Comparison of ENCODE assay signal across 19 mouse cellular contexts in genomic region chr2:59830940-59831339, GRCm38 (mm10). TPM values are rescaled to one million over a fixed set of nuclear protein-coding genes. Genes with fewer than 3 reads are reported as not detected.
A peak's percentile ranks its signal among the peaks of the same experiment; 100 is the strongest.
DNase-seq lines count a peak whose midpoint lies in the region; ATAC-seq lines count a peak whose summit lies in the region.
"Had no signal": no experiment of that assay in that cellular context is flagged by ENCODE, and none has a peak within 500 bp of the region (broad histone marks: within the 10 kb centered on the region; RNA-seq: fewer than 3 reads in every experiment).

No protein-coding gene starts in this region.

- no peak overlapping the region for H3K4me3 ChIP-seq in heart, embryonic 15.5 days
- no peak overlapping the region for H3K4me3 ChIP-seq in brown adipose tissue, adult 24 weeks (ENCODE audit: insufficient read depth, low read depth, low read length)
- no peak overlapping the region for H3K4me3 ChIP-seq in limb, embryonic 10.5 days
- H3K4me3 ChIP-seq: embryonic facial prominence, embryonic 13.5 days; hindbrain, embryonic 15.5 days; intestine, embryonic 15.5 days; megakaryocyte, embryonic 14.5 days had no signal

- H3K9me3 ChIP-seq in heart, embryonic 15.5 days (replicated peaks) = no peaks in the 10 kb centered on the region
- H3K9me3 ChIP-seq in limb, embryonic 10.5 days (replicated peaks) = no peaks in the 10 kb centered on the region
- H3K9me3 ChIP-seq: embryonic facial prominence, embryonic 13.5 days; G1E; hindbrain, embryonic 15.5 days; intestine, embryonic 15.5 days; megakaryocyte, embryonic 14.5 days had no signal

- H3K4me1 ChIP-seq in heart, embryonic 15.5 days (replicated peaks) = peaks cover 80% of the 10 kb centered on the region
- H3K4me1 ChIP-seq in brown adipose tissue, adult 24 weeks (ENCODE audit: control insufficient read depth, insufficient read depth, insufficient read length, low read length) = peaks cover 24% of the 10 kb centered on the region
- H3K4me1 ChIP-seq in limb, embryonic 10.5 days = peaks cover 42% of the 10 kb centered on the region

- H3K36me3 ChIP-seq in heart, embryonic 15.5 days = peaks cover 19% of the 10 kb centered on the region
- H3K36me3 ChIP-seq in limb, embryonic 10.5 days = peaks cover 83% of the 10 kb centered on the region
- H3K36me3 ChIP-seq: G1E; hindbrain, embryonic 15.5 days had no signal

- H3K9ac ChIP-seq in heart, embryonic 15.5 days = no peak overlapping the region
- H3K9ac ChIP-seq: hindbrain, embryonic 15.5 days; intestine, embryonic 15.5 days had no signal

- H3K27me3 ChIP-seq in heart, embryonic 15.5 days = no peaks in the 10 kb centered on the region
- no peaks in the 10 kb centered on the region for H3K27me3 ChIP-seq in limb, embryonic 10.5 days (ENCODE audit: low read depth, poor library complexity, severe bottlenecking)
- H3K27me3 ChIP-seq: embryonic facial prominence, embryonic 13.5 days; hindbrain, embryonic 15.5 days; intestine, embryonic 15.5 days had no signal

- H3K27ac ChIP-seq in heart, embryonic 15.5 days = peak overlapping the region; percentile 94
- H3K27ac ChIP-seq in brown adipose tissue, adult 24 weeks (replicated peaks; ENCODE audit: low read depth, low read length) = peak overlapping the region; percentile 84
- 0 out of 2 replicates have a peak overlapping the region, but pooled peaks have one; percentile 30 for H3K27ac ChIP-seq in limb, embryonic 10.5 days
- H3K27ac ChIP-seq: embryonic facial prominence, embryonic 13.5 days; hindbrain, embryonic 15.5 days; intestine, embryonic 15.5 days had no signal

- no peak for ATAC-seq in heart, embryonic 15.5 days (replicated peaks; ENCODE audit: insufficient number of reproducible peaks, insufficient read depth, low FRiP score, low read depth)
- ATAC-seq: activated CD4-positive, CD25-positive, alpha-beta regulatory T cell, adult 4 months had no signal

- 66% methylated on average over 5 of the region's 5 CpGs for WGBS in heart, embryonic 15.5 days
- 82% methylated on average over 5 of the region's 5 CpGs for WGBS in limb, embryonic 10.5 days

- intact Hi-C loops in heart, postnatal 36 days (cut with DNase I) = loop anchor here (2.0 to 5.0 kb wide), 2 partner anchors 296 to 378 kb away; partner anchors contain the start of genes Baz2b and March7
- intact Hi-C loops in left cerebral cortex, postnatal 14 days (cut with DNase I) = loop anchor here (5.0 kb wide), 1 partner anchor 56 kb away; no protein-coding TSS in a partner anchor

- H3K4me2 ChIP-seq in heart, embryonic 15.5 days = no peak overlapping the region
- H3K4me2 ChIP-seq: embryonic facial prominence, embryonic 13.5 days; hindbrain, embryonic 15.5 days; intestine, embryonic 15.5 days had no signal

- peak; percentile 94 for DNase-seq in heart, adult 11 months
- DNase-seq in heart, postnatal 36 days = no peak
- no peak for DNase-seq in heart, postnatal 4 days
- no peak for DNase-seq in limb, embryonic 10.5 days (ENCODE audit: low spot score)
- DNase-seq in left cerebral cortex, postnatal 14 days (ENCODE audit: low spot score in 2 of 2) = no peak
- DNase-seq in thymus, adult 18-20 months = no peak
- DNase-seq: adrenal gland, postnatal 10 days; cerebellum, adult 9-11 months; layer of hippocampus, postnatal 36 days; lung, adult 2 months; thymus, postnatal 4 days had no signal

RNA-seq across cellular contexts. Expression of gene Wdsub1, which starts 51.5 kb away (rescaled TPM):
- total RNA-seq in heart, postnatal 36 days (2021) = 10 to 100 TPM; 22.6 to 26.1 TPM
- 46.2 TPM in 2 replicates for polyA plus RNA-seq in heart, embryonic 15.5 days (2015; fragmentation: Nextera tagmentation; extraction: Ambion mirVana)
- 10 to 100 TPM; 33.5 to 33.8 TPM for total RNA-seq in heart, postnatal 4 days (2021)
- polyA plus RNA-seq in brown adipose tissue, adult 24 weeks (2012; ENCODE audit: insufficient read depth, insufficient read length, missing spikeins) = 9.9 and 15.6 TPM in 2 replicates
- 20.5 and 29.4 TPM in 2 replicates for polyA plus RNA-seq in limb, embryonic 10.5 days (2016; fragmentation: Nextera tagmentation; extraction: Ambion mirVana)
- 10 to 100 TPM; 16.2 to 16.7 TPM for total RNA-seq in left cerebral cortex, postnatal 14 days (2021)

Comparison
In these comparisons a context has a peak if more than half of its experiments do, and no peak if none do; other contexts are left out.
1. H3K27ac ChIP-seq: peak in every context shown above with its lines; median percentile 94 in heart, embryonic 15.5 days; 84 in brown adipose tissue, adult 24 weeks; 30 in limb, embryonic 10.5 days.